Mouse (Mus musculus) gastrocnemius, postnatal 36 days (tissue): ENCODE measurements around the gene B3gnt8. TPM values are rescaled to one million over a fixed set of nuclear protein-coding genes. Genes with fewer than 3 reads are reported as not detected.

Experiments used
- DNase-seq, 2 experiments: peaks; one replicate each; pipeline ENCODE4 v3.0.0; 2022
- intact Hi-C: fragments of 180-260 bp; cut with DNase I; formaldehyde crosslinking; loops from one replicate; pipeline ENCODE4 v1.15.1; 2025
- total RNA-seq, 2 experiments: library from RNA; stranded (reverse); gene quantifications; 2 replicates each; pipeline ENCODE4 v1.2.3; 2021

B3gnt8 gene
- total RNA-seq, 2 experiments from 2014 or later: 1.0 to 1.8 TPM

DNA sequence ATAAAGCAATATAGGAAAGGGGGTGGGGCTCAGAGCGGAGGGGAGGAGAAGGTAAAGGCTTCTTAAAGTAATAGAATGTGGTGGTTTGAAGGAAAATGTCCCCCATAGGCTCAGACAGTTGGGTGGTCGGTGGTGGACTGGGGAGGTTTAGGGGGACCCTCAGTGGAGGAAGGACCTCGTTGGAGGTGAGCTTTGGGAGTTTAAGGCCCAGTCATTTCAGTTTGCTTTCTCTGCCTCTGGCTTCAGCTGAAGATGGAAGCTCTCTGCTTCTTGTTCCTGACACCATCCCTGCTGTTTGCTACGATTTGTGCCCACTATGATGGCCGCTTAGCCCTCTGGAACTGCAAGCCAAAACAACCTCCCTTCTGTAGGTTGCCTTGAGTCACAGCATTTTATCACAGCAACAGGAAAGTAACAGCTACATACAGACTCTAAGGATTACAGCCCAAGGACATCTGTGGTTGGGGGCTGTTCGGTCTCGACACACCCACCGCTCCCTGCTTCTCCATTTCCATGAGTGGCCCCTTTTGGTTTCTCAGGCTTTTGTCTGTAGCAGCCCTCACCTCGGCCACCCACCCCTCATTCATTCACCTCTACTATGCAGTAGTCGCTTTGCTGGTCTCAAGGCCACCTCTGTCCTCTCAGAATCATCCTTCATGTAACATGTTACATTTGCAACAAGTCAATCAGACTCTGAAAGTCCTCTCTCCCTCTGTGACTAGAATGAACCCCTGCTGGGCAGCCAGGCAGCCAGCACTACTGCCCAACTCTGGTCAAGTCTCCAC is 8.9 kb upstream of the B3gnt8 start:
- peak in 1 of 2 experiments; percentile 5 for DNase-seq
- intact Hi-C loops: no loop called here

- intact Hi-C loops: no loop called here
Observed at GRCm38 (mm10) chr7:25618865-25619721, 7.4 kb upstream of the B3gnt8 start, which contains the start of gene Dmac2. Gene Dmac2, plus strand, starts transcription at chr7:25619414.

DNA sequence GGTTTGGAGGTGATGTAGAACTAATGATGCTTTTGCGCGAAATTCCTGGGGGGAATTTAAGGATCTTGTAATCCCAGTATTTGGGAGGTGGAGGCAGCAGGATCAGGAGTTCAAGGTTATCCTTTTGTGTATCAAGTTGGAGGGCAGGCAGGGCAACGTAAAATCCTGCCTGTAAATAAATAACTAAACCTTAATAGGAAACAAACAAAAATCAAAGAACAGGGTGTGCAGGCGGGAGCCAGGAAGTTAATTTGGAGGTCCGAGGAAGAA is 6.8 kb upstream of the B3gnt8 start:
- DNase-seq: no peak
- intact Hi-C loops: no loop called here

More at GRCm38 (mm10) chr7:25618865-25619721, 7.4 kb upstream of the B3gnt8 start, which contains the start of gene Dmac2:
- peak; percentile 88 for DNase-seq

- intact Hi-C loops: no loop called here
- DNase-seq: peak in 1 of 2 experiments; percentile 6
Observed at GRCm38 (mm10) chr7:25620101-25620500, 6.4 kb upstream of the B3gnt8 start.

DNA sequence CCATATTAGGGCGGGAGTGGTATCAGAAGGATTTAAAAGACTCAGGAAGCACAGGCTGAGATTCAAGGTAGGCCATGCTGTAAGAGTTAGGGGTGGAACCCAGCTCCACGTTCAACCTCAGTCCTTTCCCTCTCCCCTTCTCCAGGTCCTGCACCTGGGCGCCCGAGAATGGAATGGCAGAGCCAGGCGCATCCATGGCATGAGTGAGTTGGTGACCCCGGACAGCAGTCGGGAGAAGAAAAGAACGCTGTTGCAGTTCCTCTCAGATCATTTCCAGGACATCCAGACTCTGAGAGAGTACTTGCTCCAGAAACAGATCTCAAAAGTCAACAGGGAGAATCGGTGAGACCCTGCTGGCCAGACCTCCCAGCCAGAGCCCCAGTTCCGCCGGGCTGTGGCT is 5.7 kb upstream of the B3gnt8 start:
- DNase-seq: peak in 1 of 2 experiments; percentile 11
- intact Hi-C loops: no loop called here

DNA sequence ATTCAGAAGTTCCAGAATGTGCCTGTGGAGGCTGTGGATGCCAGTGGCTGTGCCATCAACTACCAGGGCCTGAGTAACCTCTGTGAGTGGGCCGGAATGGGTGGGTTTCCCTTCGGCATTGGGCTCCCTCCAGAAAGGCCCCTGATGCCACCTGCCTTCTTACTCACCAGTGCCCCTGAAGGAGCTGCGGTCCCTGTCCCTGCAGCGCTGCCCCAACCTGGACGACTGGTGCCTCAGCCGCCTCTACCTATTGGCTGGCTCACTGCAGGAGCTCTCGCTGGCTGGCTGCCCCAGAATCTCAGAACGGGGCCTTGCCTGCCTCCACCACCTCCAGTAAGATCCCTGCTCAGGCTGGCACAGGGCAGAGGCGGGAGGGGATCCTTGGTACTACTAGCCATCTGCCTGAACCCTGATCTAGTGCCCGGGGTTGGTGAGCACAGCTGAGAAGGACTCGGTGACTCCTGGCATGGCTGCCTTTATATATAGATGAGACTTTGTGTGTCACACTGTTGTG is 2.5 kb upstream of the B3gnt8 start:
- intact Hi-C loops: no loop called here
- no peak for DNase-seq

DNA sequence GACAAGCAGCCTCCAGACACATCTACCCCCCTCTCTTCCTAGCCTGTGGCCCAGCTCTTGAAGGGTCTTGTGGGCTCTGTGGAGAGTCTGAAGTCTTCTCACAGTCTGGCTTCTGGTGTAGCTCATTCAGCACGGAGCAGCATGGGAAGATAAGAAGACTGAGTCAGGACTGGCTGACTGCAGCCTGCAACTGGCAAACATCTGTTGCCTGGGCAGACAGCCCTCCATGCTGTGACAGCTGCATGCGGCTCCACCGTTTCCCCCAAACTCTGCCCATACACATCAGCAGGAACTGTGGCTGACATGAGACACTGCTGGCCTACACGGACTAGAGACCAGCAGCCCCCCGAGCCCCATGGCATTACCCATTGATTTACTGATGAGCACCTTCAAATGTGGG is 1.6 kb upstream of the B3gnt8 start:
- intact Hi-C loops: no loop called here
- no peak for DNase-seq

DNA sequence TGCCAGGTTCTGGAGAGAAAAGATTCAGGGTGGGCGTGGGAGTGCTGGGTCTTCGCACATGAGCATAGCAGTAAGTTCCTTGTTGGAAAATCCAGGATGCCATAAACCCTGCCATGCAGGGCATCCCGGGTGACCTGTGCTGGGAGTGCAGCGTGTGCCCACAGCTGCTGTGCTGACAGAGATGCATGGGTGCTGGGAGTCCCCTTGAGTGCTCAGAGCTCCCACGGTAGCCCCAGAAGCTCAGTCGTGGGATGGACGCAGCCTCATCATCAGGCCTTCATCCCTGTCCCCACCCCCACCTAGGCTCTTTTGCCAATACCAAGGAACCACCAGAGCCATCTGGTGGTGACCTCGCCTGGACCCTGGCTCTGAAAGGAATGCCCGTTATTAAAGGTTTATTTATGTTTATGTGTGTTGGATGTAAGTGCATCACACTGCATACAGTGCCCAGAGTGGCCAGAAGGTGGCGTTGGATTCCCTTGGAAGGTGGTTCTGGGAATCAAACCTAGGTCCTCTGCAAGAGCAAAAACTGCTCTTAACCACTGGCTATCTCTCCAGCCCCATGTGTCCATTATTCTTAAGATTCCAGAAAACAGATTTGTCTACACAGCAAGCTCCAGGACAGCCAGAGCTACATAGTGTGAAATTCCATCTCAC is 732 bp upstream of the B3gnt8 start:
- intact Hi-C loops: no loop called here
- DNase-seq: no peak

DNA sequence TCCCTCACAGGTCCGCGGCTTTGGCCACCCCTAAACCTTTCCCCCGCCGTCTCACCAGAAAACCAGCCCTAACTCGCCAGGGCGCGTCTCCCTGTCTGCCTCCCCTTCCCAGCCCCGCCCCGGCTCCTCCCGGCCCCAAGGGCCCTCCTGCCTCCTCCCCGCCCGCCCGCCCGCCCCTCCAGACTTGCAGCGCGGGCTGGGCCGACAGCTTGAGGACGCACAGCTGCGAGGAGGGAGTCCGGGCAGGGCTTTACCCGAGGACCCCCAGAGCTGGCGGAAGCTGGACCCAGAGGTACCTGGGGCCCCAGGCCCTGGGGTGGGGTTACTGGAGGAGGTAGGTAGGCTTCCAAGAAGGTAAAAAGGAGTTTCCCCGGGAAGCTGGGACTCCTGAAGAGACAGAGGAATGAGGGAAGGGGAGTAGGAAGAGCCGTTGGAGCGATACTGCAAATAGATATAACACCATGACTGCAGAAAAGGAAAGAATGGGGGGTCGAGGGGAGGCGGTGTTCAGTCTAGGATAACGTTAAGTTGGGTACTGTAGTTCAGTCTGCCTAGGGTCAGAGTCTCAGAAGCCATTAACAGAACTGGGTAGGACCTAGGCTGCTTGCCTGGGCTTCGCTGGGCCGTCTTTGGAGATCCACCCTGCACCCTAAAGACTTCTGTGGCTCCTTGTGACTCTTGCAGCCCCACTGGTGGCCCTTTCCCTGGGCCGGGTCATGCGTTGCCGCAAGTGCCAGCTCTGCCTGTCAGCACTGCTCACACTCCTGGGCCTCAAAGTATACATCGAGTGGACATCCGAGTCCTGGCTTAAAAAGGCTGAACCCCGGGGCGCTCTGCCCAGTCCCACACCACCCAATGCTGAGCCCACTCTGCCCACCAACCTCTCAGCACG is 1.2 kb downstream of the B3gnt8 start:
- intact Hi-C loops: no loop called here
- DNase-seq: peak in 1 of 2 experiments; percentile 78

DNA sequence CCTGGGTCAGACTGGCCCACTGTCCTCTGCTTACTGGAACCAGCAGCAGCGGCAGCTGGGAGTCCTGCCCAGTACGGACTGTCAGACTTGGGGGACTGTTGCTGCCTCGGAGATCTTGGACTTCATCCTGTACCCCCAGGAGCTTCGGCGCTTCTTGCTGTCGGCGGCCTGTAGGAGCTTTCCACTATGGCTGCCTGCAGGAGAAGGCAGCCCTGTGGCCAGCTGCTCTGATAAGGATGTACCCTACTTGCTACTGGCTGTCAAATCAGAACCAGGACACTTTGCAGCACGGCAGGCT is 1.8 kb downstream of the B3gnt8 start:
- no peak for DNase-seq
- intact Hi-C loops: no loop called here

- no peak for DNase-seq
- intact Hi-C loops: no loop called here
Observed at GRCm38 (mm10) chr7:25632679-25633078, 6.2 kb downstream of the B3gnt8 start.

- intact Hi-C loops: no loop called here
Observed at GRCm38 (mm10) chr7:25636373-25636772, 9.9 kb downstream of the B3gnt8 start.

DNA sequence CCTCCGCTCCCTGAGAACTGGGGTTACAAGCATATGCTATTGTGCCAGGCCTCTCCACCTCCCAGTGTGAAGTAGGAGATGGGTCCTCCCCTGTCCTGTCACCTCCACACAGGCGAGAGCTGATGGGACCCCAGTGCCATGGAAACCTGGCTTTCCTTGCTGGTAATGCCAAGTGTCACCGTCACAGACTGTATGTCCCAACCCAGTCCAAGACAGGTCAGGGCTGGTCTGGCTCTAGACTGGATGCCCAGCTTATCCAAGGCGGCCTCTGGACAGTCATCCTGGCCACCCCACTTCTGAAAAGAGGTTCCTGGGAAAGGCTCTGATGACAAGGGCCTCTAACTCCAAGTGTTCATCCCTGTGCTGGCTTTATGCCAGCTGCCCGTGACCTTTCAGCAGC is 10.6 kb downstream of the B3gnt8 start:
- intact Hi-C loops: no loop called here
- no peak for DNase-seq

More at GRCm38 (mm10) chr7:25636373-25636772, 9.9 kb downstream of the B3gnt8 start:
- DNase-seq: no peak

GRCm38 (mm10) chr7:25639754-25640153 is 13.3 kb downstream of the B3gnt8 start:
- intact Hi-C loops: no loop called here
- DNase-seq: no peak

- intact Hi-C loops: no loop called here
- DNase-seq: no peak
Observed at GRCm38 (mm10) chr7:25644136-25644535, 17.7 kb downstream of the B3gnt8 start.

- intact Hi-C loops: no loop called here
- DNase-seq: no peak
Observed at GRCm38 (mm10) chr7:25644631-25645030, 18.2 kb downstream of the B3gnt8 start.

- intact Hi-C loops: no loop called here
- no peak for DNase-seq
Observed at GRCm38 (mm10) chr7:25645074-25645473, 18.6 kb downstream of the B3gnt8 start.

GRCm38 (mm10) chr7:25647574-25648123 is 21.2 kb downstream of the B3gnt8 start:
- intact Hi-C loops: no loop called here
- DNase-seq: no peak

GRCm38 (mm10) chr7:25649839-25650238 is 23.4 kb downstream of the B3gnt8 start:
- intact Hi-C loops: no loop called here
- no peak for DNase-seq

DNA sequence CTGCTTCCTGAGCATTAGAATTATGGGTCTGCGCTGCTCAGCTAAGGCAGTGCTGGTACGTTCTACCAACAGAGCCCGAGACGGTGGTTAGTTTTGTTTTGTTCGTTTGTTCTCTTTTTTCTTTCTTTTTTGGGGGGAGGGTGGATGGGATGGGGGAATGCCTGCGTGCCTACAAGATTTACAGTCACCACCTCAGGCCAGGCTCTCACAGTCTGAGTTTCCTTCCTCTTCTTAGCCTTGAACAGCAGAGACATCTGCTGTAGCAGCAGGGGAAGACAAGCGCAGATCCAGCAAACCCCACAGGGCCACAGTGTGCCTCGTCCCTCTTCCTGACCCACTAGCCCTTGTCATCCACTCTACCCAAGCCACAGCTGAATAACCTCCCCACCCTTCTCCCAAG is 24.8 kb downstream of the B3gnt8 start:
- intact Hi-C loops: no loop called here

More for the DNA sequence above, 24.8 kb downstream of the B3gnt8 start:
- DNase-seq: no peak
